Mouse (Mus musculus): ENCODE data around the gene Pih1d2.

The Pih1d2 gene

GRCm38 (mm10) chr9:50616766-50617603, at the start of gene Pih1d2, which contains the start of gene Nkapd1:
TSS of gene Pih1d2 (plus strand) at chr9:50617321.
TSS of gene Nkapd1 (minus strand) at chr9:50617464.
- DNase-seq (ENCODE audit: low read depth, low spot score): peak; percentile 83

- DNase-seq (ENCODE audit: low read depth, low spot score): no peak
Measured at GRCm38 (mm10) chr9:50567372-50567771, 49.7 kb upstream of the Pih1d2 start.

GRCm38 (mm10) chr9:50567881-50568280, 49.2 kb upstream of the Pih1d2 start:
- DNase-seq (ENCODE audit: low read depth, low spot score): no peak

- no peak for DNase-seq (ENCODE audit: low read depth, low spot score)
Measured at GRCm38 (mm10) chr9:50569599-50570525, 47.3 kb upstream of the Pih1d2 start.

GRCm38 (mm10) chr9:50580370-50580769, 36.8 kb upstream of the Pih1d2 start:
- no peak for DNase-seq (ENCODE audit: low read depth, low spot score)

- no peak for DNase-seq (ENCODE audit: low read depth, low spot score)
Measured at GRCm38 (mm10) chr9:50585145-50585818, 31.8 kb upstream of the Pih1d2 start.

GRCm38 (mm10) chr9:50586955-50587354, 30.2 kb upstream of the Pih1d2 start:
- no peak for DNase-seq (ENCODE audit: low read depth, low spot score)

- DNase-seq (ENCODE audit: low read depth, low spot score): no peak
Measured at GRCm38 (mm10) chr9:50590856-50591518, 26.1 kb upstream of the Pih1d2 start.

GRCm38 (mm10) chr9:50592955-50593354, 24.2 kb upstream of the Pih1d2 start:
- no peak for DNase-seq (ENCODE audit: low read depth, low spot score)

- no peak for DNase-seq (ENCODE audit: low read depth, low spot score)
Measured at GRCm38 (mm10) chr9:50593544-50593943, 23.6 kb upstream of the Pih1d2 start.

- no peak for DNase-seq (ENCODE audit: low read depth, low spot score)
Measured at GRCm38 (mm10) chr9:50594794-50595417, 22.2 kb upstream of the Pih1d2 start.

- DNase-seq (ENCODE audit: low read depth, low spot score): no peak
Measured at GRCm38 (mm10) chr9:50596973-50597372, 20.1 kb upstream of the Pih1d2 start.

GRCm38 (mm10) chr9:50601536-50601935, 15.6 kb upstream of the Pih1d2 start:
- no peak for DNase-seq (ENCODE audit: low read depth, low spot score)

GRCm38 (mm10) chr9:50602055-50602845, 14.9 kb upstream of the Pih1d2 start:
- DNase-seq (ENCODE audit: low read depth, low spot score): no peak

GRCm38 (mm10) chr9:50603189-50603997, 13.7 kb upstream of the Pih1d2 start, which contains the start of the genes Sdhd and Timm8b:
TSS of gene Sdhd (minus strand) at chr9:50603812.
TSS of gene Timm8b (plus strand) at chr9:50603910.
- peak; percentile 91 for DNase-seq (ENCODE audit: low read depth, low spot score)

- DNase-seq (ENCODE audit: low read depth, low spot score): no peak
Measured at GRCm38 (mm10) chr9:50603998-50604324, 13.2 kb upstream of the Pih1d2 start.

GRCm38 (mm10) chr9:50604338-50604737, 12.8 kb upstream of the Pih1d2 start:
- DNase-seq (ENCODE audit: low read depth, low spot score): no peak

- no peak for DNase-seq (ENCODE audit: low read depth, low spot score)
Measured at GRCm38 (mm10) chr9:50612115-50612514, 5.0 kb upstream of the Pih1d2 start.

GRCm38 (mm10) chr9:50616161-50616560, 960 bp upstream of the Pih1d2 start:
- DNase-seq (ENCODE audit: low read depth, low spot score): no peak
